Mouse (Mus musculus) lung, postnatal 0 days (tissue): ENCODE results near the gene Gtf2h3.

Source experiments
- CTCF ChIP-seq: IDR thresholded peaks from 2 replicates; pipeline ENCODE4 v1.5.1; 2016; ENCODE audit warnings: antibody characterized with exemption, mild to moderate bottlenecking
- EP300 ChIP-seq: IDR thresholded peaks from 2 replicates; pipeline ENCODE4 v1.6.1; 2016; ENCODE audit warnings: antibody characterized with exemption, mild to moderate bottlenecking, control low read depth

- TF ChIP-seq CTCF: no peak
- no peak for TF ChIP-seq EP300
Observed at GRCm38 (mm10) chr5:124541602-124541973, 37.4 kb upstream of the Gtf2h3 start.
